Mouse (Mus musculus): ENCODE data around the gene Exosc9. TPM values are rescaled to one million over a fixed set of nuclear protein-coding genes. Genes with fewer than 3 reads are reported as not detected.

The Exosc9 gene
- polyA plus RNA-seq, 1 experiment, result 30.7 TPM

DNA sequence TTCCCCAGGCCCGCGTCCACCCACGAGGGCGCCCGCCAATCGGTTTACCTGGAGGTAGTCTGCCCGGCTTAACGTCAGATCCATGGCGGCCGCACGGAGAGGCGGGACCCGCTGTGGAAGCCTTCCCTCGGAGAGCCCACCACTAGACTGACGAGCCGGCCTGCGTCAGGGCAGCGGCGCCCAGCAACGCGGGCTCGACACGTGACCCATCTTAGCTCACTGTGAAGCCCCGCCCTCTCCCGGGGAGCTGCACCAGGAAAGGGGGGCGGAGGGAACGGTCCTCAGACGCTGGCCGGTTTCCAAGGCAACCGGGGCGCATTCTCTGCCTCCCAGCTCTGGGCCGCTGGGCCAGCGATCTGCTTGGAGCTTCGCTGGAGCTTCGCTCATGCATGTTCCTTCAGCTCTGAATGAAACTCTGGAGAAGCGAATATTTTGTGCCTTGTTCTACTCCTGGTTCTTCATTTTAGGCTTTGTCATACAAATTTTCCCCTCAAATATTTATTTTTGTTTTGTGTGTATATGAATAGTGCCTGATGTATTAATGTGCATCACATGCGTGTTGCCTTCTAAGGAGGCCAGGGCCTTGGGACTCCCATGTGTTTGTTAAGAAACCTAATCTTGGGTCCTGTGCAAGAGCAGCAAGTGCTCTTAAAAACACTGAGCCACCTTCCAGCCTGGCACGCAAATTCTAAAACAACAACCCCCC lies 60.9 kb downstream of the Exosc9 start, which contains the start of gene Bbs7:
TSS of gene Bbs7 (minus strand) at position 276 of the 706 bp plus-strand sequence.
- Histone ChIP-seq H3K4me3 (replicated peaks; ENCODE audit: insufficient read depth, low read depth, low read length) (peak within 1 kb of the TSS; percentile 54), H3K27ac (ENCODE audit: insufficient read depth, low read length) (peak within 1 kb of the TSS; percentile 8; the same call in 1 of the 2 replicates), H3K27me3 (ENCODE audit: control insufficient read depth, insufficient read depth, low read length) (no peaks in the 10 kb centered on the region), H3K4me1 (ENCODE audit: control insufficient read depth, insufficient read depth, low read length) (no peaks in the 10 kb centered on the region; the same call in 1 of the 2 replicates)
- TF ChIP-seq POLR2A (IDR thresholded peaks at IDR 0.05; ENCODE audit: borderline replicate concordance, insufficient read depth, low read length) (peak; percentile 79), CTCF (IDR thresholded peaks at IDR 0.05; ENCODE audit: borderline replicate concordance, insufficient read depth, low read depth, low read length) (no peak)
- WGBS, result 1% methylated on average over 37 of the region's 38 CpGs
- peak; percentile 92 to 93 for DNase-seq

GRCm38 (mm10) chr3:36613908-36614255 lies 61.5 kb downstream of the Exosc9 start:
- Histone ChIP-seq H3K4me3 (replicated peaks; ENCODE audit: insufficient read depth, low read depth, low read length) (peak overlapping the region; percentile 54), H3K27ac (ENCODE audit: insufficient read depth, low read length) (no peak overlapping the region), H3K4me1 (ENCODE audit: control insufficient read depth, insufficient read depth, low read length) (no peaks in the 10 kb centered on the region; the same call in 1 of the 2 replicates), H3K27me3 (ENCODE audit: control insufficient read depth, insufficient read depth, low read length) (no peaks in the 10 kb centered on the region)
- WGBS, result 45% methylated on average over 5 of the region's 5 CpGs
- TF ChIP-seq POLR2A (IDR thresholded peaks at IDR 0.05; ENCODE audit: borderline replicate concordance, insufficient read depth, low read length), result no peak
- TF ChIP-seq CTCF (IDR thresholded peaks at IDR 0.05; ENCODE audit: borderline replicate concordance, insufficient read depth, low read depth, low read length), result no peak
- peak; percentile 32 to 48 for DNase-seq

Other genes with a start within 250 kb of the Exosc9 start
- 161 and 177 TPM in 2 replicates for gene Anxa5, start 76.7 kb upstream of the Exosc9 start, polyA plus RNA-seq (2012; rRNA removed)
- gene 1810062G17Rik, start 76.7 kb upstream of the Exosc9 start, polyA plus RNA-seq (2012; rRNA removed), result 0.28 and 0.40 TPM in 2 replicates
- 0.10 TPM in 2 replicates for gene Gm11549, start 30.8 kb upstream of the Exosc9 start, polyA plus RNA-seq (2012; rRNA removed)
- 1.9 and 2.0 TPM in 2 replicates for gene Ccna2, start 19.5 kb downstream of the Exosc9 start, polyA plus RNA-seq (2012; rRNA removed)
- gene Bbs7, start 60.9 kb downstream of the Exosc9 start, polyA plus RNA-seq (2012; rRNA removed), result 18.6 and 19.0 TPM in 2 replicates
- 67.9 and 81.3 TPM in 2 replicates for gene Trpc3, start 137.6 kb downstream of the Exosc9 start, polyA plus RNA-seq (2012; rRNA removed)